8 mouse cellular contexts compared by ENCODE assay signal in the genomic region with DNA sequence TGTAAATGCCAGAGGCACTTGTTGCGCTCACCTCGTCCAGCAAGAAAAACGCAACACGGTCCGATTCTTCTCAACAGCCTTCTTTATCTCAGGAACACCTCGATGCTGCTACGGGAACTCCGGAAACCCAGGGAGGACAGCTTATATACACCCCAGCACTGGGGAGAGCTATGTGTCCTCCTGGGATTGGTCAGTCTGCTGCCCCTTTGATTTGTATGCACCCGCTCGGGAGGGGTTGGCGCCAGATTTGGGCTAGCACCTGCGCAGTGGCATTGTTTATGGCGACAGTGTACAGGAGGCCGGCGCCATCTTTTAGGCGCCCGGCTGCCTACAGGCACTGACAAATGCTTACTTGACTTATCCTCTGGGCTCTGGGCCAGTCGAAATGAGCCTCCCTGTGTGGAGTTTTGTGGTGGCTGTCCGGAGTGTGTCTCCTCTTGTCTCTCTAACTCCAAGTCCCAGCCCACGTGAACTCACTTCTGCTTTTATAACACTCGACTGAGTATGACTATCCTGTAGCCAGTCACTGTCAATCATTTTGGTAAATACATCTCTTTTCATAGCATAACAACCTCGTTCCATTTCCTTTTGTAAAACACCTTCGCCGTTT. TPM values are rescaled to one million over a fixed set of nuclear protein-coding genes. Genes with fewer than 3 reads are reported as not detected.
DNase-seq lines count a peak whose midpoint lies in the region; TF ChIP-seq lines count a peak whose summit lies in the region.
"Not testable (repeated sequence)": the region's sequence is repeated elsewhere in the genome, so short reads cannot be mapped to it uniquely, and the experiment has no call there.

No protein-coding gene starts in this region.

- H3K4me3 ChIP-seq in lung, adult 2 months (replicated peaks; ENCODE audit: extremely low read depth, low read depth, low read length) = peak overlapping the region; percentile 5

- 0 out of 2 replicates have a peak, but pooled peaks have one; percentile 14 for TF ChIP-seq POLR2A in lung, adult 2 months (IDR thresholded peaks at IDR 0.05; ENCODE audit: borderline replicate concordance, extremely low read depth, low read depth, low read length)

- WGBS in lung, adult 2 months = 74% methylated on average over 24 of the region's 24 CpGs

- intact Hi-C loops in heart, postnatal 25 days (cut with DNase I) = not testable (repeated sequence)

- not testable (repeated sequence) for TF ChIP-seq CTCF in lung, adult 2 months (IDR thresholded peaks at IDR 0.05; ENCODE audit: insufficient read depth, low read length)

- DNase-seq in CD4-positive, CD25-positive, alpha-beta regulatory T cell, adult 2 months (ENCODE audit: low read depth, low spot score) = peak; percentile 82
- peak; percentile 25 for DNase-seq in adrenal gland, postnatal 25 days
- peak; percentile 64 to 86 for DNase-seq in frontal cortex, postnatal 14 days (ENCODE audit: low spot score in 2 of 2)
- DNase-seq in heart, postnatal 25 days (ENCODE audit: low spot score) = peak; percentile 78
- peak; percentile 94 for DNase-seq in layer of hippocampus, adult 9-10 months (ENCODE audit: low spot score)
- peak; percentile 68 for DNase-seq in lung, adult 2 months
- DNase-seq in right cerebral cortex, postnatal 10 days (ENCODE audit: low spot score in 2 of 2) = peak; percentile 86 to 89
- peak; percentile 92 to 96 for DNase-seq in thymus, postnatal 10 days (ENCODE audit: low spot score in 2 of 2)

- not testable (repeated sequence) for H3K4me1 ChIP-seq in lung, adult 2 months (ENCODE audit: control insufficient read depth, insufficient read depth, low read length)

RNA-seq across cellular contexts. Expression of a gene that starts 10.7 kb away (rescaled TPM):
- 0.33 and 1.00 TPM in 2 replicates for total RNA-seq in adrenal gland, postnatal 25 days (2021)
- total RNA-seq in heart, postnatal 25 days (2021) = not detected
- 0.13 and 0.28 TPM in 2 replicates for polyA plus RNA-seq in lung, adult 2 months (2012; rRNA removed)

Comparison
In these comparisons a context has a peak if more than half of its experiments do, and no peak if none do; other contexts are left out.
1. Peak in every context shown above with its lines: DNase-seq and H3K4me3 ChIP-seq.
2. DNase-seq: peak in every context shown above with its lines; median percentile 94 in layer of hippocampus, adult 9-10 months; 94 in thymus, postnatal 10 days; 88 in right cerebral cortex, postnatal 10 days; 82 in CD4-positive, CD25-positive, alpha-beta regulatory T cell, adult 2 months; 78 in heart, postnatal 25 days; 75 in frontal cortex, postnatal 14 days; 68 in lung, adult 2 months; 25 in adrenal gland, postnatal 25 days.